Mouse (Mus musculus) CH12.LX (cell line): ENCODE results near the gene Tmem151b. TPM values are rescaled to one million over a fixed set of nuclear protein-coding genes. Genes with fewer than 3 reads are reported as not detected.

Experiments
- DNase-seq: peaks from one replicate; pipeline ENCODE4 v3.0.0-alpha.2; 2013; ENCODE audit errors: extremely low read depth
- H3K27ac ChIP-seq: 2 replicates; pipeline ENCODE4 v1.5.1; 2012; ENCODE audit warnings: low read depth, mild to moderate bottlenecking, control low read depth, moderate library complexity; ENCODE audit not compliant: insufficient read depth
- H3K27me3 ChIP-seq: replicated peaks from 2 replicates; pipeline ENCODE3; 2012; ENCODE audit warnings: inconsistent platforms
- H3K36me3 ChIP-seq, 2 experiments: replicated peaks in 1 of 2; 2 replicates each; pipeline versions ENCODE3 to v1.6.1; 2012; ENCODE audit warnings: inconsistent platforms in 1 of 2, low read length in 1 of 2, mild to moderate bottlenecking in 1 of 2, mixed read lengths in 1 of 2, moderate library complexity in 1 of 2; ENCODE audit not compliant: control insufficient read depth in 1 of 2, insufficient read depth in 1 of 2
- H3K4me1 ChIP-seq, 2 experiments: 2 replicates each; pipeline ENCODE4 v1.6.1; 2012; ENCODE audit warnings: inconsistent platforms in 1 of 2, moderate library complexity in 1 of 2; ENCODE audit not compliant: insufficient read depth in 2 of 2, control insufficient read depth in 1 of 2
- H3K4me2 ChIP-seq: 2 replicates; pipeline ENCODE4 v1.6.1; 2012; ENCODE audit warnings: low read depth, mild to moderate bottlenecking, control low read depth; ENCODE audit not compliant: poor library complexity, insufficient read depth, severe bottlenecking
- H3K4me3 ChIP-seq, 3 experiments: fragments of 150-350 bp in 1 of 3; sonication (generic) in 1 of 3; replicated peaks in 1 of 3; 2 replicates each; pipeline versions ENCODE3 to v1.5.1; 2011 to 2012; ENCODE audit warnings: low read depth in 2 of 3, low read length in 2 of 3, mild to moderate bottlenecking in 2 of 3, moderate library complexity in 2 of 3, control low read depth in 1 of 3, improper control_type of control experiment in 1 of 3, inconsistent platforms in 1 of 3, mixed read lengths in 1 of 3; ENCODE audit not compliant: poor library complexity in 1 of 3
- H3K79me2 ChIP-seq: replicated peaks from 2 replicates; pipeline ENCODE4 v1.6.1; 2012; ENCODE audit warnings: mild to moderate bottlenecking, moderate library complexity; ENCODE audit not compliant: control insufficient read depth, poor library complexity, insufficient read depth, severe bottlenecking; ENCODE audit errors: extremely low read depth
- H3K9ac ChIP-seq: 2 replicates; pipeline ENCODE4 v1.6.1; 2012; ENCODE audit warnings: low read depth, mild to moderate bottlenecking, control low read depth, moderate library complexity; ENCODE audit not compliant: insufficient read depth
- H3K9me3 ChIP-seq: replicated peaks from 2 replicates; pipeline ENCODE3; 2012; ENCODE audit warnings: low read length, inconsistent platforms, mixed read lengths
- NRF1 ChIP-seq: IDR thresholded peaks from 2 replicates; pipeline ENCODE4 v1.6.1; 2014; ENCODE audit warnings: low read depth, mild to moderate bottlenecking, inconsistent platforms, low read length, improper control_type of control experiment, moderate library complexity
- USF1 ChIP-seq: IDR thresholded peaks from 2 replicates; pipeline ENCODE4 v1.6.1; 2014; ENCODE audit warnings: low read depth, mild to moderate bottlenecking, inconsistent platforms, low read length, improper control_type of control experiment
- dilution Hi-C: fragments of 300-500 bp; cut with MboI; formaldehyde crosslinking; loops from 2 replicates; pipeline ENCODE4 v1.14.3; 2020; ENCODE audit warnings: low sequenced_read_pairs; ENCODE audit not compliant: extremely low pct_unique_long_range_greater_than_20kb, extremely low pct_ligation_motif_present
- in situ Hi-C: fragments of 300-500 bp; cut with MboI; formaldehyde crosslinking; loops from 3 replicates; pipeline ENCODE4 v1.14.3; 2019; ENCODE audit warnings: low sequenced_read_pairs, low pct_ligation_motif_present, low pct_unique_long_range_greater_than_20kb, mixed read lengths
- polyA plus RNA-seq: library from polyadenylated mRNA; unstranded; fragments of >175 nt; gene quantifications from 2 replicates; pipeline ENCODE4 v1.2.1, GENCODE M21; 2012; ENCODE audit warnings: low read depth; ENCODE audit not compliant: insufficient read length
- total RNA-seq, 2 experiments: library from RNA; depleted of rRNA; stranded (reverse); fragments of 300-350 nt in 1 of 2; fragments of >200 nt in 1 of 2; gene quantifications; 2 replicates each; pipeline ENCODE4 v1.2.3; 2012 to 2014

The Tmem151b gene
- total and polyA plus RNA-seq, 3 experiments: 0.12 to 0.53 (median 0.42) TPM

GRCm38 (mm10) chr17:45495398-45495797, 54.1 kb downstream of the Tmem151b start:
- TF ChIP-seq NRF1 (no peak), USF1 (no peak)
- Histone ChIP-seq H3K4me2 (no peak overlapping the region), H3K27me3 (peaks cover 2% of the 10 kb centered on the region), H3K4me3 (no peak overlapping the region), H3K9me3 (peaks cover 6% of the 10 kb centered on the region), H3K4me1 (peaks cover 3 to 4% of the 10 kb centered on the region in 2 experiments; a peak in 3 of 4 replicates), H3K36me3 (no peaks in the 10 kb centered on the region), H3K27ac (no peak overlapping the region), H3K9ac (no peak overlapping the region), H3K79me2 (no peaks in the 10 kb centered on the region)
- dilution Hi-C loops (no loop called here), in situ Hi-C loops (loop anchor here (25.0 kb wide), 1 partner anchor 167 kb away; the partner anchor contains the start of gene Capn11)
- DNase-seq: no peak

Other genes starting within 250 kb of the Tmem151b start
- gene Cdc5l, start 115.9 kb downstream of the Tmem151b start, total RNA-seq (2012; rRNA removed): 45.2 and 52.6 TPM in 2 replicates
- gene Cdc5l, start 115.9 kb downstream of the Tmem151b start, total RNA-seq (2014; rRNA removed): 58.9 and 62.4 TPM in 2 replicates
- gene Cdc5l, start 115.9 kb downstream of the Tmem151b start, polyA plus RNA-seq: 66.3 and 69.6 TPM in 2 replicates
- gene Spats1, start 74.3 kb downstream of the Tmem151b start, total RNA-seq (2012; rRNA removed): 1.0 and 2.5 TPM in 2 replicates
- gene Spats1, start 74.3 kb downstream of the Tmem151b start, total RNA-seq (2014; rRNA removed): 1.7 and 2.7 TPM in 2 replicates
- gene Spats1, start 74.3 kb downstream of the Tmem151b start, polyA plus RNA-seq: 1.9 and 2.5 TPM in 2 replicates
- gene Aars2, start 42.8 kb downstream of the Tmem151b start, total RNA-seq (2012; rRNA removed): 20.2 and 23.1 TPM in 2 replicates
- 10.4 and 12.4 TPM in 2 replicates for gene Aars2, start 42.8 kb downstream of the Tmem151b start, total RNA-seq (2014; rRNA removed)
- 17.5 and 17.6 TPM in 2 replicates for gene Aars2, start 42.8 kb downstream of the Tmem151b start, polyA plus RNA-seq
- gene Tcte1, start 26.2 kb downstream of the Tmem151b start, total RNA-seq (2012; rRNA removed): not detected in 2 replicates
- not detected in 2 replicates for gene Tcte1, start 26.2 kb downstream of the Tmem151b start, total RNA-seq (2014; rRNA removed)
- gene Tcte1, start 26.2 kb downstream of the Tmem151b start, polyA plus RNA-seq: not detected in 2 replicates
- 91.5 and 136 TPM in 2 replicates for gene Nfkbie, start 6.0 kb upstream of the Tmem151b start, total RNA-seq (2012; rRNA removed)
- 87.4 and 90.0 TPM in 2 replicates for gene Nfkbie, start 6.0 kb upstream of the Tmem151b start, total RNA-seq (2014; rRNA removed)
- 76.6 and 78.7 TPM in 2 replicates for gene Nfkbie, start 6.0 kb upstream of the Tmem151b start, polyA plus RNA-seq
- gene Slc35b2, start 14.2 kb upstream of the Tmem151b start, total RNA-seq (2012; rRNA removed): 59.5 and 73.9 TPM in 2 replicates
- gene Slc35b2, start 14.2 kb upstream of the Tmem151b start, total RNA-seq (2014; rRNA removed): 89.3 and 101 TPM in 2 replicates
- gene Slc35b2, start 14.2 kb upstream of the Tmem151b start, polyA plus RNA-seq: 54.1 and 57.2 TPM in 2 replicates
- gene Hsp90ab1, start 23.6 kb upstream of the Tmem151b start, total RNA-seq (2012; rRNA removed): 1,180 and 1,205 TPM in 2 replicates
- gene Hsp90ab1, start 23.6 kb upstream of the Tmem151b start, total RNA-seq (2014; rRNA removed): 607 and 790 TPM in 2 replicates
- gene Hsp90ab1, start 23.6 kb upstream of the Tmem151b start, polyA plus RNA-seq: 4,858 and 5,122 TPM in 2 replicates
- gene Slc29a1, start 49.9 kb upstream of the Tmem151b start, total RNA-seq (2012; rRNA removed): 58.4 and 66.9 TPM in 2 replicates
- gene Slc29a1, start 49.9 kb upstream of the Tmem151b start, total RNA-seq (2014; rRNA removed): 69.2 and 72.1 TPM in 2 replicates
- 74.2 and 88.0 TPM in 2 replicates for gene Slc29a1, start 49.9 kb upstream of the Tmem151b start, polyA plus RNA-seq
- not detected in 2 replicates for gene Mymx, start 52.4 kb upstream of the Tmem151b start, total RNA-seq (2012; rRNA removed)
- not detected in 2 replicates for gene Mymx, start 52.4 kb upstream of the Tmem151b start, total RNA-seq (2014; rRNA removed)
- not detected in 2 replicates for gene Mymx, start 52.4 kb upstream of the Tmem151b start, polyA plus RNA-seq
- gene Capn11, start 109.6 kb upstream of the Tmem151b start, total RNA-seq (2012; rRNA removed): not detected in 2 replicates
- gene Capn11, start 109.6 kb upstream of the Tmem151b start, total RNA-seq (2014; rRNA removed): not detected in 2 replicates
- gene Capn11, start 109.6 kb upstream of the Tmem151b start, polyA plus RNA-seq: 0.09 and 0.10 TPM in 2 replicates
- 33.4 and 46.1 TPM in 2 replicates for gene Mrpl14, start 136.6 kb upstream of the Tmem151b start, total RNA-seq (2012; rRNA removed)
- 48.5 and 56.9 TPM in 2 replicates for gene Mrpl14, start 136.6 kb upstream of the Tmem151b start, total RNA-seq (2014; rRNA removed)
- 62.5 and 67.7 TPM in 2 replicates for gene Mrpl14, start 136.6 kb upstream of the Tmem151b start, polyA plus RNA-seq
- 4.5 and 6.3 TPM in 2 replicates for gene Tmem63b, start 137.2 kb upstream of the Tmem151b start, total RNA-seq (2012; rRNA removed)
- 2.8 and 3.5 TPM in 2 replicates for gene Tmem63b, start 137.2 kb upstream of the Tmem151b start, total RNA-seq (2014; rRNA removed)
- gene Tmem63b, start 137.2 kb upstream of the Tmem151b start, polyA plus RNA-seq: 9.2 and 10.3 TPM in 2 replicates
- gene 1600014C23Rik, start 184.2 kb upstream of the Tmem151b start, total RNA-seq (2012; rRNA removed): 0.38 TPM in 1 of 2 replicates, not detected in the other
- gene 1600014C23Rik, start 184.2 kb upstream of the Tmem151b start, total RNA-seq (2014; rRNA removed): not detected in 2 replicates
- not detected in 2 replicates for gene 1600014C23Rik, start 184.2 kb upstream of the Tmem151b start, polyA plus RNA-seq